Mouse (Mus musculus): ENCODE data around the gene Rcsd1.

GRCm38 (mm10) chr1:165617166-165617891 is 92.2 kb downstream of the Rcsd1 start:
- TF ChIP-seq POLR2A (IDR thresholded peaks at IDR 0.05; ENCODE audit: insufficient read length, low read depth) (no peak), E2F4 (IDR thresholded peaks at IDR 0.05; ENCODE audit: insufficient read depth) (no peak), USF1 (IDR thresholded peaks at IDR 0.05; ENCODE audit: low read depth) (no peak), CEBPB (IDR thresholded peaks at IDR 0.05; ENCODE audit: insufficient read depth, poor library complexity, severe bottlenecking) (no peak), TCF12 (IDR thresholded peaks at IDR 0.05; ENCODE audit: insufficient read depth, poor library complexity, severe bottlenecking) (no peak), POLR2AphosphoS2 (IDR thresholded peaks at IDR 0.05; ENCODE audit: insufficient read length, low read depth) (no peak), MYOD1 (IDR thresholded peaks at IDR 0.05; ENCODE audit: control insufficient read depth in 1 of 3, insufficient read length in 2 of 3, low read depth in 2 of 3) (no peak), MAX (IDR thresholded peaks at IDR 0.05; ENCODE audit: low read depth) (no peak), REST (IDR thresholded peaks at IDR 0.05; ENCODE audit: insufficient read depth, insufficient read length) (no peak)

Data from myocyte (in vitro differentiated cells).